Mouse (Mus musculus) large intestine, adult 2 months (tissue): ENCODE results near the gene Tesc. TPM values are rescaled to one million over a fixed set of nuclear protein-coding genes. Genes with fewer than 3 reads are reported as not detected.

Experiments
- DNase-seq: peaks from one replicate; pipeline ENCODE4 v3.0.0-alpha.2; 2012; ENCODE audit warnings: low read depth, low spot score
- WGBS: fragments of 180-500 bp; shearing (Covaris S2); methylation state at CpG from one replicate; pipeline ENCODE4 v1.1.7; 2018; 5-methylcytosine and 5-hydroxymethylcytosine counted together
- polyA plus RNA-seq: library from polyadenylated mRNA; depleted of rRNA; stranded (reverse); fragments of >200 nt; gene quantifications from 2 replicates; pipeline ENCODE4 v1.2.3, GENCODE M21; 2012

Gene Tesc
- polyA plus RNA-seq, 1 experiment: 5.5 TPM

DNA sequence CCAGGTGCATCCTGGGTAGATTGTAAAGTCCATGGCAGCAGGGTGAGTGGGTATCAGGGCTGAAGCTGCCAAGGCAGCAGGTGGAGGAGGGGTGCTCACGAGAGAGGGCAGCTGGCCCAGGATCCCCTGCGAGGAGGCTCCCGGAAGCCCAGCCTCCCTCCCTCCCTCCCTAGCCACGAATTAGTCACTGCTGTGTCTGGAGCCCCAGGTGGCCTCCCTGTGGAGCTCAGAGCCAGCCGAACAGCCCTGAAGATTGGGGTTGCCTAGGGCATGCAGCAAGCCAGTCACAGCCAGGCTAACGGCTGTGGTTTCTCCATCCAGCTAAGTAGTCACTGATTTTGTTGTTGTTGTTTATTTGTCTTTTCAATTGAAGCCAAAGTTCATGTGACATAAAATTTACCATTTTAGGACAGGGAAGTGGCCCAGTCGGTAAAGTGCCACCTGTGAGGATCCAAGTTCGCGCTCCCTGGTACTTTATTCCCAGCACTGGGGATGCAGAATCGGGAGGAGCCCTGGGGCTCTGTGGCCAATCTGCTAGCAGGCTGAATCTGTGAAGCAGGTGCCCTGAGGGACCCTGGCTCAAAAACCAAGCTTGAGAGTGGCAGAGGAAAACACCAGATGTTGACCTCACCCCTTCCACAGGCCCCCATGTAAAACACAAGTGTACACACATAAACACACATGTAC is 10.4 kb downstream of the Tesc start:
- no peak for DNase-seq
- WGBS: 10% methylated on average over 10 of the region's 10 CpGs

DNA sequence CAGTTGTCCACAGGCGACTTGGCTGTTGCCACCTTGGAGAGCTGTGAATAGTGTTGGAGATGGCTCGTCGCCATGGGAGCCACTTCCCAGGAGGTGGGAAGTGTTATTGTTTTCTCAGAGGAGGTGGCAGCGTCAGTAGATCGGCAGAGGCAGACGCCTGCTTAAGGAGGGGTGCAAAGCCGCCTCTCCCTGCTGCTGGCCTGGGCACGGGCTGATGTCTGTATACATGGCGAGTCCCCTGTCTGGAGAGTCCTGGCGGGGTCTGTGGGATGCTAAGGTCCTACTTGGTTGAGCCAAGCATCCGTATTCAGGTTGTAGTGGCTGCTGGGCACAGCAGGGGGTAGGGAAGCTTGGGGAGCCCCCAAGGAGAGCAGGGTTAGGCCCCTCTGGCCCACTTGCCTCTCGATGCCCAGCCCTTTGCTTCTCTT is 11.7 kb downstream of the Tesc start:
- 69% methylated on average over 12 of the region's 12 CpGs for WGBS
- no peak for DNase-seq

DNA sequence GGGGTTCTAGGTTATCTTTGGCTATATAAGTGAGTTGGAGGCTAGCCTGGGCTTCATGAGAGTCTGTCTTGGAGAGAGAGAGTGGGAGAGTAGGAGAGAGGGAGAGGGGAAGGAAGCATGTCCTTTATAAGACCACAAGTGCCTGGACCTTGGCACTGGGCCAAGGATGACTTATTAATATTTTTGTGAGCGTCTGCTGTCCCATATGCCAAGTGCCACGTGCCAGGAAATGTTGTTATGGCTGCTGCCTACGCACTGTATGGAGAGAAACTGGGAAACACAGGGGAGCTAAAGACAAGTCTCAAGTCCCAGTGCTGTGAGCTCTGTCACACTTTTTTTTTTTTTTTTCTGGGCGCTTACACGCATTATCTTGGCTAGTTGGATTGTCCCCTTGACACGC is 15.1 kb downstream of the Tesc start:
- WGBS: 81% methylated on average over 6 of the region's 6 CpGs
- DNase-seq: no peak

DNA sequence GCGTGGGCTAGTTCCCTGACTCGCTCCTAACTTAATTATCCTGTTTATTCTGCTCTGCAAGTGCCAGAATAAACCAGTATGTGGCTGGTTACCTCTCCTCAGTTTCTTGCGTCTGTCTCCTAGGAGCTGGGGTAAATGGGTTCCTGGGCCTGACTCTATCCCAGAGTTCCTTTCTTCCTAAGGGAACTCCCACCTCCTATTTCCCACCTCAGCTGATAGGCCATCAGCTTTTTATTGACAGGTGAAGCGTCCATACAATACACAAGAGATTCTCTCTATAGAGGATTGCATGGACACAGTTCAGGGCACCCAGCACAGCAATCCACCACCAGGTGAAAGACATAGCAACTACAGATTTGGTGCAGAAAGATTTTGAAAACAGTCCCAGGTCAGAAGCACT is 16.2 kb downstream of the Tesc start:
- 71% methylated on average over 4 of the region's 4 CpGs for WGBS
- DNase-seq: no peak

DNA sequence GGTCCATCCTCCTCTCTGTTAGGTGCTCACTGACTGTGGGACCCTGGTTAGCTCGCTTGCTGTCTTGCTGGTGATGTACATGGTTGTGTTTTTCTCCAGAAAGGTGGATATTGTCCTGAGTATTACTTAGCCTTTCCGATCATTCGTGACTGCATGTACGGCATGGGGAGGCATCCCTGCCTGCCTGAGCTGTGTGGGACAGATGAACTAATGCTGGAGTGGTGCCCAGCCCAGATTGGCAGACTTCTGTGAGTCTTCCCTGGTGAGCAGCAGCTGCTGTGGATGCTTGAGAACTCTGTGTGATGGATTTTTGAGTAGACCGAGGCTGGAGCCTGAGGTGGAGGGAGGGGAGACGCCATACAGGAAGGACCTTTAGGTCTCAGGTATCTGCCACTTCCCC is 17.4 kb downstream of the Tesc start:
- WGBS: 83% methylated on average over 6 of the region's 6 CpGs

DNA sequence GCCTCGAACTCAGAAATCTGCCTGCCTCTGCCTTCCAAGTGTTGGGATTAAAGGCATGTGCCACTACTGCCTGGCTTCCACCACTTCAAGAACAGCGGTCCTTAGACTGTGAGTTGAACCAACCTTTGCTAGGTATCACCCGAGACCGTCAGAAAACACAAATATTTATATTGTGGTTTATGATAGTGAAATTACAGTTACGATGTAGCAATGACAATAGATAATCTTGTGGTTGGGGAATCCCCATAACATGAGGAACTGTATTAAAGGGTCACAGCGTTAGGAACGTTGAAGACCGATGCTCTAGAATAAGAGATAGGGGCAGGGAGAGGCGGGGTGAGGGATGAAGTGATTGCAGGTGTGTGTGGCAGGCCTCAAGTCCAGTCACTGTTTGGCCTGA is 17.8 kb downstream of the Tesc start:
- no peak for DNase-seq
- WGBS: 37% methylated on average over 9 of the region's 9 CpGs

More for the DNA sequence above, 17.4 kb downstream of the Tesc start:
- DNase-seq: no peak

DNA sequence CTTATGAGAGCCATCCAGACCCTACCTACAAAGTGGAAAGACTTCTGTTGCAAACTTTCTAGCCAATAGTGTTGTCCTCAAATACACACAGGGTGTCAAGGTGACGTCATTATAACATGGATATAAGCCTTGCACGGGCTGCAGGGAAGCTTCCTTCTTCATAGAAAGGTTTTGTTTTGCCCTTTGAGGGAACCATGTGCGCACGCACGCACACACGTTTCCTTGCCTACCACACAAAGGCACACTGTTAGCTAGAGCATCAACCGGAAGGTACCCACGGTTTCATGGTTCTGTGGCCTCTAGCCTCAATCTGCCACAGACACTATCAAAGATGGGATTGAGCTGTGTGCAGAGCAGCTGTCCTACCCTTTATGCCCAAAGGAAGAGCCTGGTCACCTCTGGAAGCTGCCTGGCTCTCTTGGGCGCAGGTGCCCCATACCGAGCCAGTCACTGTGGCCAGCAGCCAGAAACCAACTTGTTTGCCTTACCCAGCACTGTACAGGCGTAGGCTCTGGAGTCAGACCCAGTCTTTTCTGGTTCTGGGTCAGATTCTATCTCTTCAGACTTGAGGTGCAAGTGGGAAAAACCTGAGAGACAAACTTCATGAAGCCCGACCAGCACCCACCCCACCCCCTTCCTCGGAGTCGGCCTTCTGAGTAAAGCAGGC is 19.7 kb downstream of the Tesc start:
- WGBS: 77% methylated on average over 14 of the region's 14 CpGs
- DNase-seq: no peak

DNA sequence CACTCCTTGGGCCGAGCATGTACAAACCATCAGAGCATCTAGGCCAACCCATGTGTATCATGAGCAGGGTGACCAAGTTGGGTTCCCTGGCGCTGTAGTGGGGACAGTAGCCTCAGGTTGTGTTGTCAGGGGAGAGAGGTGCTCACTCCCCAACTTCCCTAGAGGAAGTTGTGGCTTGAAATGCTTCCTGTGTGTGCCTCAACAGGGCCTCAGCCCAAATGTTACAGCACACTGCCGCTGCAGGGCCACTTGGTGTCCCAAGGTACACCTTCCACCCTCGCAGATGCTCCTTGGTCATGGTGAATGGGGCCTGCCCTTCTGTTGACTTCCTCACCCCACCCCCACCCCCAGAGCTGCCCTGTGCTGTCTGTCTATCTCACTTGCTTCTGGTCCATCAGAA is 20.9 kb downstream of the Tesc start:
- 74% methylated on average over 4 of the region's 4 CpGs for WGBS
- no peak for DNase-seq

DNA sequence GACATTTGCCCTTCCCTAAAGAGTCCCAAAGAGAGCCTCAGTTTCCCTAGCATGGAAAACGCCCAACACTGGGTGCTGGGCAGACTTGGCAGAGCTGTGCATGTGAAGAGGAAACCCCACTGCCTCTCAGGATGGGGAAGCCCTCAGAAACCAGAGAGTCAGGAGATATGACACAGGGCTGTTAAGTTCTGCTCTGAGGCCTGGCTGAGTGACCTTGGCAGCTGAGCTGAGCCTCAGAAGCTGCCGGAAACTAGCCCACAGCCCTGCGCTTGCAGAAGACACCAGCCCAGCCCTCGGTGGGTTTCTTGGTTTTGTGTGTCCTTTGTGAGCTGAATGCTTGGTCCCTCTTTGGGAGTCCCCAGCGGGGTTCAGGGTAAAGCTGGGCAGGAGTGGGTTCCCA is 21.4 kb downstream of the Tesc start:
- WGBS: 78% methylated on average over 5 of the region's 5 CpGs
- no peak for DNase-seq

DNA sequence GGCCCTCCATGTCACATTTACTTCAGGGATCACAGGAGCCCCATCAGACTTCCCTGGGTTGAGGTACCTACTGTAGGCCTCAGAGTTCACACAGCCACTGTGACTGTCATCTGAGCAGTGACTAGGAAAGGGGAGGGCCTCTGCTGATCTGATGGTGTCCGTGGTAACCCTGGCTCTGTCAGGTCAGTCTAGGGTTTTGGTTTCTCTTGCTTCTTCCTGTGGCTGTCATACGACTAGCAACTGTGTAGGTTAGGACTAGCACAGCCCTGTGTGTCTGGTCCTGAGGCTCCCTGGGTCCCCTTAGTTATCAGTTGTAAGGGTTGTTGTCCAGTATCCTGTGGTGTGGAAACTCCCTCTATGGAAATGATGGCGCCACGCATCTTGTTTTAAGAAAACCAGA is 23.2 kb downstream of the Tesc start:
- WGBS: 84% methylated on average over 4 of the region's 4 CpGs
- no peak for DNase-seq

DNA sequence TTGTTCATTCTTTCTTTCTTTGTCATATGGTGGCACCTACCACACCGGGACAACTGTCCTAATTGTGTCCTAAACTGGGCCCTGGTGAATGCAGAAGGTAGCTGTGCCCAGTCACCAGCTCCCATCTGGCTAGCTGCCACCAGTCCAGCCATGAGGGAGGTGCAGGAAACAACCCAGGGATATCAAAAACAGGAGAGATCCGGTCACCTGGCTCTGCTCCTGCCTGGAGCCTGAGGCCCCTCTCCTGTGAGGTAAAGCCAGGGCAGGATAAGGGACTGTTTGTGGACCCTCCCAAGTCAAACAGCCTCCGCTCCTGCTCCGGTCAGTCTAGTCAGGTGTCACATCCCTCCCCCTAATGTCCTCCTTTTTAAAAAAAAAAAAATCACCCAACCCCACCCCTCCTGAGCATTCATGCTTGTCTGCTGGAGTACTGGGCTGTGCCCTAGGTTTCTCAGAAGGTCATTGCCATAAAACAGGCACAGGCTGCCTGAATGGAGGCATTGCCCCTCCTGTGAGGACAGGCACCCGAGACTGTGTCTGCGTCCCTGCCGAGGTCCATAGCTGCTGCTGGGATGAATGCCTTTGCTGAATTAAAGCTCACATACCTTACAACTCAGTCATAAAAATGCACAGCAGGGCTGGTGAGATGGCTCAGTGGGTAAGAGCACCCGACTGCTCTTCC is 24.6 kb downstream of the Tesc start:
- peak; percentile 43 for DNase-seq

DNA sequence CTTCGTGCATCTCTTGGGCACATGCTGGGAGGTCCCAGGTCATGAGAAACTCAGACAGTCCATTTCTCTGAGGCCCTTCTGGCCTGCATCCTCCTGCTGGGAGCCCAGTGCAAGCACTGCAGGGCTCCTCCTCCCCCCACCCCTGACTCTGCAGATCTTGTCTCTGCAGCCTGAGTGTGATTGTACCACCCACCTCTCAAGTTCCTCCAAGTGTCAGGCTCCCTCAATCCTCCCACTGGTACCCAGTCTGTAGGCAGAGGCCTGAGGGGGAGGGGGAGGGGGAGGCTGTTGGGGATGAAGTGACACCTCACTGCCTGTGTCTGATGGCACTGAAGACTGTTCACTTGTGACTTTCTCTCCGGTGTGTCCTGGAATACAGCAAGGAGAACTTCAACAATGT is 25.7 kb downstream of the Tesc start:
- 98% methylated on average over 2 of the region's 2 CpGs for WGBS
- DNase-seq: no peak

More for the DNA sequence above, 24.6 kb downstream of the Tesc start:
- 29% methylated on average over 8 of the region's 8 CpGs for WGBS

DNA sequence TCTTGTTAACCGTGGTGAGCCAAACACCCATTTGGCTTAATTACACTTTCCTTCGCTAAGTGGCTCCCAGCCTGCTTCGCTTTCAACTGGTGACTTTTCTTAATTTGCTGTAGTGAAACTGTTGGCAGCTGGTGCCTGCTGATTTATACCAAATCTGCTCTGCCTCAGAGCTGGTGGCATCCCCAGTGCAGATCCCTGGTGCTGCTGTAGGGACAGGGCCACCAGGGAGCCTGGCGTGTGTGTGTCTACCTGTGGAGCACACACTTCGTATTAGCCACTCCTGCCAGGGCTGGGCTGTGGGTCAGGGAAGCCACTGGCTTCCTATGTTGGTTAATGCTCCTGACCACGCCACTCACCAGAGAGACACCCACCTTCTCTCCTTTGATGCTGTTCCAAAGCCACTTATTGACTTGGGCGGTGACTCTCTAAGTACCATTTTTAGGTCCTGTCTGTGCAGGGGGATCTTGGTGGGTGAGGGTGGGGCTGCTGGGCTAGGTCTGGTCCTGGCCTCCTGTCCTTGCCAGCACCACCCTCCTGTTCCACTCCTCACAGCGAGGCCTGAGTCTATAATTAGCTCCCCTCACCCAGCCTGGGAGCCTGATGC is 30.1 kb downstream of the Tesc start:
- no peak for DNase-seq
- WGBS: 41% methylated on average over 8 of the region's 8 CpGs

DNA sequence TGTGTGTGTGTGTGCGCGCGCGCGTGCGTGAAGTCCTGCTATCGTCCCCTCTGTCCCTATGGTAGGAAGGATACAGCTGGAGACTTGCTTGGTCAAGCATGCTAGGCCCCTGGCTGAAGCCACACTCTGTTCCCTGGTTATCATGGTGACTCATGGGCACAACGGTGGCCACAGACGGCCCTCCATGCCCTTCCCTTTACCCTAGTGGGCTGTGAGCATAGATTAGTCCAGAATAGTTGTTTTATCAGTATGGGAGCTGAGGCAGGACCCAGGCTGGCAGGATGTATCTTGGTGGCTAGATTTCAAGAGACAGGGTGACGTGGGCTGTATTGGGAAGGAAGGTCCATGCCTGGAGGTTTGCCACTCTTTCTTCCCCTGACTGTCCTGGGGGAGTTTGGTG is 31.3 kb downstream of the Tesc start:
- 86% methylated on average over 10 of the region's 10 CpGs for WGBS
- no peak for DNase-seq

DNA sequence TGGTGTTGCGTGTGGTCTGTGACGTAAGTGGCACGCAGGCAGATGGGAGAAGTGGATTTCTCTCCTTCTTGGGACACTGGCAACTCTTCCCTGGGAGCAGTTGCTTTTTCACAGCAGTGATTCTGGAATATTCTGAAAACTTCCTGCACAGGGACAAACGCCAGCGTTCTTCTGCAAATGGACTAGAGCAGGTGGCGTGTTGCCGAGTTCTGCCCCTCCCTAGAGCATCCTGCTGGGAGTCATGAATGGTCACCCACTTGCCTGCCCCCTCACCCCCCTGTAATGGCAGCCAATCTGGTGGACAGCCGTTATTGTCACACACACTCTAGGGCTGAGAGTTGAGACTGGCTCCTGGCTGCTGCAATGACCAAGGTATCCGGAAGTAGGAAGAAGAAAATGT is 32.1 kb downstream of the Tesc start:
- WGBS: 76% methylated on average over 9 of the region's 9 CpGs
- DNase-seq: no peak

DNA sequence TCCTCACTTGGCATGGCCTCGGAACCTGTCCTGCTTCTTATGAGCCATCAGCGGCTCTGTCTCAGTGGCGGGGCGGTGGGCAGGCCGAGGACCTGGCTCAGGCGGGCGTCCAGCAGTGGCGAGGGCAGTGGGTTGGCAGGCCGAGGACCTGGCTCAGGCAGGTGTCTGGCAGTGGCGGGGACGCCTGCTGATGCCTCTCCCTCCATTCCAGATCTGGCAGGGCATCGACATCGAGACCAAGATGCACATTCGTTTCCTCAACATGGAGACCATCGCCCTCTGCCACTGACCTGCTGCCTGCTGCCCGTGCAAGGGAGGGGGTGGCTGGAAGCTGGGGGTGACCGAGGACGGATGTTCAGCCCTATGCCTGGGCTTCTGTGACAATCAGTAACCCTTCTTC is 33.8 kb downstream of the Tesc start:
- WGBS: 94% methylated on average over 18 of the region's 18 CpGs
- DNase-seq: no peak

DNA sequence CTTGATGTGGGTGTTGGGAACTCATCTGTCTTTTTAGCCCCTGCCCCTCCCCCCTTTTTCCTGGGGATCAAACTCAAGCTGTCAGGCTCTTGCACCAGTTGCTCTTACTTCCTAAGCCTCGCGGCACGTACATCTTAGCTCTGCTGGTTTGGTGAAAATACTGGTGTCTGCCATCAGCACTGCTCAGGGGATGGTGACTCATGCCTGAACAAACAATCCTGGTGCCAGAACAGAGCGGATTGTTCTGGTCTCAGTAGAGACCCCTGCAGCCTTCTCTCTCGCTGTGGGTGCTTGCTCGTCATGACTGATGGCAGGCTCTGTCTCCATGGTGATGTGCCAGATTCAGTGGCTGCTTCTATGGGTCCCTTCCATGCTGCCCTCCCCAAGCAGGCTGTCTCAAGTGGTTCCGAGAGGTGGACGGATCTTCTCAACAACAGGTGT is 35.7 kb downstream of the Tesc start:
- 64% methylated on average over 8 of the region's 8 CpGs for WGBS
- DNase-seq: no peak

DNA sequence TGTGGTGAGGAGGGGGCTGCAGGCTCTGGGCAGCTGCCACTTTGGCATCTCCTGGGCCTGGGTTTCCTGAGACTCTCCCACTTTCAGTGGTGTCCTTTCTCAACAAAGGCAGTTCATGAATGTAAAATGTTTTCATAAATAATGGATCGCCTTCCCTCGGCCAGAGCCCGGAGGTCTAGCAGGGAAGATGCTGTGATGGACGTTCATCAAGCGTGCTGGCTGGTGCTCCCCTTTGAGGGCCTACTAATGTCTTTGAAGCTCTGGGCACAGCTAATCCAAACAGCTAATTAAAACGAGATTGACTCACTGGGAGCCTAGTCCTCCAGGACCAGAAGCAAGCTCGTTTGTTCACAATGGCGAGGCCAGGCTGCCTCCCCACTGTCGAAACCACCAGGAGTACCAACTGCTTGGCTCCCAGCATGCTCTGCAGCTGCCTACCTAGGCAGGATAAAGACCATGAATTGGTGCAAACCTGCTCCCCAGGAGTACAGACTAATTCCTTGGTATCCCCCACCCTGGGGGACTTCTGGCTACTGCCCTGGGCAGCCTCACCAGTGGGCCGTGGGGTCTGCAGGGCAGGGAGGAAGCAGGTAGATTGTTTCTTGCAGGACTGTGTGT is 36.9 kb downstream of the Tesc start:
- no peak for DNase-seq
- WGBS: 81% methylated on average over 10 of the region's 10 CpGs

DNA sequence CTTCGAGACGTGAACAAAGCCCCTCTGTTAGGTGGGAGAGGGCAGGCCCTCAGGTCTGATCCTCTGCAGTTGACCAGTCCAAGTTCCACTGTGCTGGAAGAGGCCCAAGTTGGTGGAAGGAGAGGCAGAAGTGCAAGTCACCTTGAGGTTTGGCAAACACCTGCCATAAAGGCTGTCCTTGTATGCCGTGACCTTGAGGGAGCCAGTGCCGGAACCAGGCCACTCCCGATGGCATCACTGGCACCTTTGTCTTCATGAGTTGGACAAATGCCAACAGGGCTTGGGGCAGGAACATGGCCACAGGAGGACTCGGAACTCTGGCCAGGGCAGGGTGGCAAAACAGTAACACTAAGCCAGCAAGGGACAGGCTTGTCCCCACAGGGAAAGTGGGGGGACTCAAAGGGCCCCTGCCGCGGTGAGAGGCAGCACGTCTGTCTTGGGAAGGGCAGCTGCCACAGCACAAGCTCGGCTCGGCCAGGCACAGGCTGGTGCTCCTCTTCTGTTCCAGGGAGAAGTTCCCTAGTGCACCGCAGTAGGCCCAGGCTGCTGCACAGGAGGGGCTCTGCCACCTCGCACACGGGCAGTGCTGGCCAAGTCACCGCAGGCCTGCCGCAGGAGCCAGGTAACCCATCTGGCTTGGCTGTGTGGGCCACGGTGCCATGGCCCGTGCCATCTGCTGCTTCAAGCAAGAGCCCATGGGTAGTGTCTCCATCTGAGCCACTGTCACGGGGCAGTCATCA is 38.1 kb downstream of the Tesc start:
- DNase-seq: peak; percentile 57
- WGBS: 52% methylated on average over 19 of the region's 19 CpGs
